Mouse (Mus musculus) embryonic fibroblast, embryonic 13.5 days (primary cell): ENCODE measurements around the gene Adam29. TPM values are rescaled to one million over a fixed set of nuclear protein-coding genes. Genes with fewer than 3 reads are reported as not detected.

ENCODE experiments used
- H3K27ac ChIP-seq: 2 replicates; pipeline ENCODE4 v1.5.1; 2012; ENCODE audit warnings: low read length, control low read depth, inconsistent platforms; ENCODE audit not compliant: insufficient read depth
- H3K4me1 ChIP-seq: 2 replicates; pipeline ENCODE4 v1.6.1; 2011; ENCODE audit warnings: low read length; ENCODE audit not compliant: control insufficient read depth, insufficient read depth
- H3K4me3 ChIP-seq: 2 replicates; pipeline ENCODE4 v1.5.1; 2011; ENCODE audit warnings: mild to moderate bottlenecking, control low read depth, low read length; ENCODE audit not compliant: insufficient read depth
- CTCF ChIP-seq: IDR thresholded peaks from 2 replicates; pipeline ENCODE4 v1.5.1; 2011; ENCODE audit warnings: mild to moderate bottlenecking, control low read depth, low read length, moderate library complexity, borderline replicate concordance; ENCODE audit not compliant: insufficient read depth
- POLR2A ChIP-seq: IDR thresholded peaks from 2 replicates; pipeline ENCODE4 v1.6.1; 2011; ENCODE audit warnings: low read depth, mild to moderate bottlenecking, control low read depth, low read length, moderate library complexity
- polyA plus RNA-seq: library from polyadenylated mRNA; stranded (reverse); fragments of >200 nt; gene quantifications from 2 replicates; pipeline ENCODE4 v1.2.4, GENCODE M21; 2011; ENCODE audit warnings: low read depth; ENCODE audit not compliant: missing spikeins, insufficient read length

Gene Adam29
- polyA plus RNA-seq, result not detected in 2 replicates

- H3K4me3 ChIP-seq, result no peak within 1 kb of the TSS
- no peak for TF ChIP-seq POLR2A
- TF ChIP-seq CTCF, result no peak
- no peaks in the 10 kb centered on the region for H3K4me1 ChIP-seq
- H3K27ac ChIP-seq, result no peak within 1 kb of the TSS
These were observed at the start of gene Adam29 for GRCm38 (mm10) chr8:55906848-55907247. Adam29 (minus strand) TSS chr8:55906948.

GRCm38 (mm10) chr8:55940526-55940880 is 33.8 kb upstream of the Adam29 start:
- H3K27ac ChIP-seq, result no peak overlapping the region
- H3K4me3 ChIP-seq, result no peak overlapping the region
- TF ChIP-seq CTCF, result no peak
- no peak for TF ChIP-seq POLR2A
- no peaks in the 10 kb centered on the region for H3K4me1 ChIP-seq

- Histone ChIP-seq H3K27ac (no peak within 1 kb of the TSS), H3K4me3 (no peak within 1 kb of the TSS), H3K4me1 (no peaks in the 10 kb centered on the region)
- TF ChIP-seq POLR2A, result no peak
These were observed 33.2 kb upstream of the Adam29 start, which contains the start of gene Glra3 for GRCm38 (mm10) chr8:55939870-55940525. Glra3 (plus strand) TSS chr8:55940460.

Other genes starting within 250 kb of the Adam29 start
- gene Glra3, start 33.5 kb upstream of the Adam29 start, polyA plus RNA-seq, result not detected in 2 replicates